Mouse (Mus musculus) testis, postnatal 14 days (tissue): Measurements from ENCODE around the gene Cxcl17.
"Not testable (repeated sequence)": the region's sequence is repeated elsewhere in the genome, so short reads cannot be mapped to it uniquely, and the experiment has no call there.

Source experiments
- DNase-seq: peaks from one replicate; pipeline ENCODE4 v3.0.0; 2021; ENCODE audit warnings: low spot score

Gene Cxcl17

DNA sequence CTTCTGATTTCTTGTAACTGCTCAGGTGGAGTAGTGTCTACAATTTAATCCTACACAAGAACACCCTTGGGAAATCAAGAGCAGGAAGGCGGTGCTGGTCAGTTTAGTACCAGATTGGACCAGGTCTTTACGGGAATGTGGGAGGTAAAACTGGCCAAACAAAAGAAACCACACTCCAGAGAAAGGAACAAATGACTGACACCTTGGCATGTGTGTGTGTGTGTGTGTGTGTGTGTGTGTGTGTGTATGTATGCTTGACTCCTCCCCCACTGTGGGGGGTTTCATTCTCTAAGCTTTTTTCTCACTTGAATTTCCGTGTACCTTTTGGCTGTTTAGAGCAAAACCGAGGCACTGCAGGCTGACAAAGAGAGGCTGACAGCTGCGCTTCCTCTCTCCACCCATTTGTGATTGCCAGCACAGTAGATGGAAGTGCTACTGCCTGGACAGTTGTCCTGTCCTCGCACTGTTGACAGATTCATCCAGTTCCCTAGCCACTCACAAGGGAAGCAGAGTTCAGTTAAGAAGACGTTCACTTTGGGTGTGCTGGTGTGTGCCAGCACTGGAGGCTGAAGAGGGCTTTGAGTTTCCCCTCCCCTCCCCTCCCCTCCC, at the start of gene Cxcl17:
TSS of gene Cxcl17 (minus strand) at position 54 of the 609 bp plus-strand sequence.
- DNase-seq = no peak

GRCm38 (mm10) chr7:25462033-25462337, 49.3 kb upstream of the Cxcl17 start:
- not testable (repeated sequence) for DNase-seq

GRCm38 (mm10) chr7:25461336-25462032, 48.8 kb upstream of the Cxcl17 start:
- DNase-seq = not testable (repeated sequence)

DNA sequence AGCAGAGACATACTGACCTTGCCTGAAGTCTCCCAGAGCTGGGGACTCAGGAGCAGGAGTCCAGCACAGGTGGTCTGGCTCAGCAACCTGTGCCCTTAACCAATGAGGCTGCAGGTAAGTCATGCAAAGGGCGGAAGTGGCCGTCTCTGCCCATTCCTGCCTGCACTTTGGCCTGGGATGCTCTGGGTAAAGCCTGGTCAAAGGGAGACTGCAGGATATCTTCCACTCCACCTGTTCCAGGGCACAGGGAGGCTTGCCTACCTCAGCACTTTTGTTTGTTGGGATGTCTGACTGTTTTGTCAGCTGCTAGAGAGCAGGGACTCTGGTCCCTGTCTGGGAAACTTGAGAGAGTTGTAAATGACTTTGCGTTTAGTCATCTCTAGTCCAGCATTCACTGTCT, 39.4 kb upstream of the Cxcl17 start:
- DNase-seq = no peak

GRCm38 (mm10) chr7:25449913-25450890, 37.5 kb upstream of the Cxcl17 start:
- DNase-seq = no peak

DNA sequence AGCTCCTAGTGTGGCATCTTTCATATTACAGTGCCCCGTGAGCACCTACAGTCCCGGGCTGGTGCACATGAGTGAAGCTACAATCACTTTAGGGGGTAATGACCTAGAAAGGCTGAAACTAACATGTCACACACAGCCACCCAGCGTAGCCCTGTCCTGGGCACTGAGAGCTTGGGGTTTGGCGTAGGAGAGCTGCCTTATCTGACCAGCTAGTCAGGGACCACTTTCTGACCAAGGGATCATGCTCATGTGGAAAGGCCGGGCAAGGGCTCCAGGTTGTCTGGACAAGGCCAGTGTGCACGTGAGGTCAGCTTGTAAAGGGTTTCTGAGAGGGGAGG, 28.1 kb upstream of the Cxcl17 start:
- no peak for DNase-seq

- DNase-seq = no peak
Observed at GRCm38 (mm10) chr7:25439978-25440815, 27.5 kb upstream of the Cxcl17 start.

DNA sequence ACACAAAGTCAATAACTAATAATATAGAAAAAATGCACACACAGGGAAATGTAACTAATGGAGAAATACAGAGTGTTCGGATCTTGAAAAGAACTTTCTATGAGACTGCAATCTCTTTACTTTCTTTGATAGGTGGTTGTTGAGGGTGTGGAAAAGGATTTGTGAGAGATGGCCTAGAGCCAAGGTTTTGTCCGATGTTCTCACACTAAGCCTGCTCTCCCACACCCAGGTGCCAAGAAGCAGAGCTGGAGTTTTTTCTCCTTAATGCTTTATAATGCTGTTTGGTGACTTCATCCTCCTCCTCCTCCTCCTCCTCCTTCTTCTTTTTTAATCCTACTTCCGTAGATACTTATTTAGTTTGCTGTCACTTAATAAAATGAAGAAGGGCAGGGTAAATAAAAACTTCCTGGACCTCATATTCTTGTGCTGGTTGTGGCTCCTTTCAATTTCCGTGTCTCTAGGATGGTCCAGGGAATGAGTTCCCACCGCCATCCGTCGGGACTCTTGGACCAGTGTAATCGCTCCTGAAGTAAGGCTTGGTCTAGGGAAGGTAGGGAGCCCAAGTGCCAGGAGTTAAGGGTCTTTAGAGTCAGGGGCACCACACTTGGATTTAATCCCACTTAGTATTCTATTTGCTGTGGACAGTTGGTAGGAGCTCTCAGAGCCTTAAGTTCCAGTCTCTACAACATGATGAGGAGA, 26.6 kb upstream of the Cxcl17 start:
- DNase-seq = no peak

DNA sequence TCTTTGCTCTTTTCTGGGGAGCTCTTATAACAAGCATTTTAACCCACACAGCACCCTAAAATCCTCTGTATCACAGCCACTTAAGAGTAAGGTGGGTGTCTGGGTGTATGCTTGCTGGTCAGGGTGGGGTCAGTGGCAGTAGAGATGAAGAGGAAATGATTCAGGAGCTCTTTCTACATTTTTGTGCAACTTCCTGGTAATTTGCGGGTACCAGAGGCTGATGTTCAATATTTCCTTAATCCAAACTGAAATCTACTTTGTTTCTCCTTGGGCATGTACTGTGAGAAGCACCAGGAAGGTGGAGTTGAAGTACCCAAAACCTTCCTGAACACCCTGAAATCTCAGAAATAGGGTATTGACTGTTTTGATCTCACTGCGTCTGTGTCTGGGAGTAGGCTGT, 24.0 kb upstream of the Cxcl17 start:
- DNase-seq = no peak

- DNase-seq = no peak
Observed at GRCm38 (mm10) chr7:25436226-25436625, 23.5 kb upstream of the Cxcl17 start.

- no peak for DNase-seq
Observed at GRCm38 (mm10) chr7:25435546-25435851, 22.8 kb upstream of the Cxcl17 start.

GRCm38 (mm10) chr7:25434654-25435545, 22.2 kb upstream of the Cxcl17 start:
- no peak for DNase-seq

DNA sequence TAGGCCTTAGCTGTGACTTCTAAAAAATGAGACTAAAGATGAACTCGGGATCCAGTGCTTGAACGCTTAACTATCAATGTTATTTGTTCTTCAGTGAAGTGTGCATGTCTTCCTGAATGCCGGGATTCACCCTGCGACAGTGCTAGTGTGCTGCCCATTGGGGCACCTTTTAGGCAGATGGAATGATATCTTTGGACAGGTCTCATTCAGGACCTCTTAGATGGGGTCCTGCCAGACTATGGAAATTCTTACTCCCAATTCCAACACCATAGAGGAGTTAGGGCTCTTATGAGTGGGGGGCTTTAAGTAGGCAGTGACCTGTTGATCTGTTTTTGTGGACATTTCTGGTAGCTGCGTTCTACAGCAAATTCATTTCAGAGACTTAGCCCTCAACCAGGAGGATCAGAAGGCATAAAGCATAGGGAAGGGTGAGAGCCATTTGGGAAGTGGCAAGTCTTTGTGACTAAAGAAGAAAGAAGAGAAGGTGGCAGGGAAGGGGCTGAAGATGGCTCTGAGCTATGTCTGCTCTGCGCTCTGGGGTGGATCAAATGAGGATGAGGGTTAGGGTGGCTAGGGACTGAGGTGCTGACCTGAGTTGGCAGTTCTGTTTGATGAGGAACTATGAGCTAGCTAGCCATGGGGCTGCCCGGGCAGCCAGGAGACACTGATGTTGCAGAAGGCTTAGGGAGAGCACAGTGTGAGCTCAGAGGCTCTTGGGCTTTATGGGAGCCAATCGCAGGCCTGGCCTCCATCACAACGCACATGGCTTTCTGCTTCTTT, 21.3 kb upstream of the Cxcl17 start:
- no peak for DNase-seq

DNA sequence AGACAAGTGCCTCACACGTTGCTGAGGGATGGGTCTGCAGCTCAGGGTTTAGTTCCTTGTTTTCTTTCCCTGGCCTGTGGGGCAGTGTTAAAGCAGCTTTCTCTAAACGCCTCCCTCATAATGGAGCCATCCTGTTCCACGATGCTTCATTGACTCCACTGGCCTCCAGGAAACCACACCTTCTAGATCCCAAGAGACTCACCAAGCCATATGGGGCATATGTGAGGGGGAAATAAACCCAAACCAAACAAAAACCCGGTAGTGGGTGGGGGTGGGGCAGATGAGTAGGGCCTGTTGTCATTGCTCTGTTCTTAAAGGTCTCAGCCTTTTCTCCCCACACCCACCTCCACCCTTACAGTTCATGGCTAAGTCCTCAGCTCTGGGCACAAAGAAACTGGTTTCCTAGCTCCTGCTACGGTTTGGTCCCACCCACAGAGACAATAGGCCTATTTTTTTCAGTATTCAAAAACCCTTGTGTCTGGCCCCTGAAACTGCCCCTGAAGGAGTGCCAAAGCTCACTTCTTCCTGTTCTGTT, 20.4 kb upstream of the Cxcl17 start:
- no peak for DNase-seq

- DNase-seq = no peak
Observed at GRCm38 (mm10) chr7:25432381-25432780, 19.7 kb upstream of the Cxcl17 start.

DNA sequence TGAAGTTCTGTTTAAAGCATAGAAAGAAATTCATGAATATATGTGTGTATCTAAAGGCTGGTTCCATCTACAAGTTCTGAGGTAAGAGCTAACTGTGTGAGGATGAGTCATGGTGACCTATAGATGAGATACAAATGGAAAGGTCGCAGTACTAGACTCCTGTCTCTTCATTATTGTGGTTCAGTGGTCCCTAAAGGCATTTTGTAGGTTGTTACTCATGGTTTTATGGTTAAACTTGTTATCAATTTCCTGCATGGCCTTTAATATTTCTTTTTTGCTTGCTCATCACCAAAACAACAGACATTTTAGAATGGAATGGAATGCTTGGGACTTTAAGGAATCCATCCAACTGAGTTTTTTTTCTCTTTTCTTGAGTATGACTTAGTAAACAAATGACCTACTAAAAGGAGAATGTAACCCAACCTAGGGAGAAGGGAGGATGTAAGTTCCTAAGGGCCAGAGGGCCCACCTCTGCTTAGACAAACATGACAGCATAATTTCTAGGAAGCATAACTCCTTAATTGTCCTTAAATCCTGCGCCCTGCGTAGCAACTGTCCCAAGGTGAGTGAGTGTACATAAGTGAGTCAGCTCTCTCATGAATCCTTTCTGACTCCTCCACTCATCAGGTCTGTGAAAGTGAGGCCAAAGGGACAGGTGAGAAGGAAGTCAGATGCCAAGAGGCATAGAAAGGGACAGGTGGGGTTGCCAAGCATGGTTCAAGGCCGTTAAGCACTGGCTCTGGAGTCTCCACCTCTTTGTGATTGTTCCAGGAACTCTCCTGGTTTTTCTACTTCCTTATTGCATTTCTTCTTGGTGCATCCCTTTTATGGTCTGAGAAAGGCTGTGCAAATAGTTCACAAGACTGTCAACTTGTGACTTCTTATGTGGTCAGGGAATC, 17.4 kb upstream of the Cxcl17 start:
- DNase-seq = no peak

DNA sequence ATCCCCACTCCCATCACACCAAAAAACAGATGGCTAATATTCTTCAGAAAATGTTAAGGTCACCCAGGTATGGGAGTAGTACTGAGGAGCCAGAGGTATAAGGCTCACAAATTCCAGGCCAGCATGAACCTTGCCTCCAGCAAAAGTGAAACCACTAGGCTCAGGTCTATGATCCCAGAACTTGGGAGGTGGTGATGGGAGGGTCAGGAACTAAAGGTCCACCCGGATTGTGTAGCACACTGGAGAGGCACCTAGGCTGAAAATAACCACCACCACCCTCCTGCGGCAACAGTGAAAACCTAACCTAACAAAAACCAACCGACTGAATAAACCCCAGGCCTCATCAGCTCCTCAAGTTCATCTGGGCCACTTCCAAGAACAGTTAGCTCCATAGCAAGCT, 15.6 kb upstream of the Cxcl17 start:
- DNase-seq = no peak

- no peak for DNase-seq
Observed at GRCm38 (mm10) chr7:25427144-25427543, 14.5 kb upstream of the Cxcl17 start.
